Mouse (Mus musculus) cerebellum, postnatal 14 days (tissue): ENCODE measurements around the gene Atl1.

Experiments
- DNase-seq, 2 experiments: peaks; one replicate each; pipeline ENCODE4 v3.0.0; 2021; ENCODE audit warnings: mixed read lengths in 2 of 2

Gene Atl1

GRCm38 (mm10) chr12:69892371-69893251 is at the start of gene Atl1, which contains the start of gene Map4k5:
Gene Atl1, plus strand, starts transcription at chr12:69892614.
Gene Map4k5, minus strand, starts transcription at chr12:69893200.
- peak; percentile 91 to 94 for DNase-seq

- peak in 1 of 2 experiments; percentile 13 for DNase-seq
Measured at GRCm38 (mm10) chr12:69843531-69844445, 48.6 kb upstream of the Atl1 start.

- no peak for DNase-seq
Measured at GRCm38 (mm10) chr12:69845722-69846121, 46.7 kb upstream of the Atl1 start.

GRCm38 (mm10) chr12:69846499-69846898 is 45.9 kb upstream of the Atl1 start:
- no peak for DNase-seq

- no peak for DNase-seq
Measured at GRCm38 (mm10) chr12:69848083-69848878, 44.1 kb upstream of the Atl1 start.

- no peak for DNase-seq
Measured at GRCm38 (mm10) chr12:69852288-69852687, 40.1 kb upstream of the Atl1 start.

GRCm38 (mm10) chr12:69853387-69853786 is 39.0 kb upstream of the Atl1 start:
- DNase-seq = no peak

GRCm38 (mm10) chr12:69853942-69854341 is 38.5 kb upstream of the Atl1 start:
- DNase-seq = no peak

GRCm38 (mm10) chr12:69855641-69856300 is 36.6 kb upstream of the Atl1 start:
- DNase-seq = no peak

- DNase-seq = no peak
Measured at GRCm38 (mm10) chr12:69856398-69856797, 36.0 kb upstream of the Atl1 start.

GRCm38 (mm10) chr12:69857597-69857996 is 34.8 kb upstream of the Atl1 start:
- no peak for DNase-seq

GRCm38 (mm10) chr12:69858847-69859246 is 33.6 kb upstream of the Atl1 start:
- no peak for DNase-seq

- DNase-seq = no peak
Measured at GRCm38 (mm10) chr12:69863505-69863904, 28.9 kb upstream of the Atl1 start.

GRCm38 (mm10) chr12:69864164-69864692 is 28.2 kb upstream of the Atl1 start:
- DNase-seq = no peak

- no peak for DNase-seq
Measured at GRCm38 (mm10) chr12:69867338-69867737, 25.1 kb upstream of the Atl1 start.

GRCm38 (mm10) chr12:69871632-69872031 is 20.8 kb upstream of the Atl1 start:
- no peak for DNase-seq

GRCm38 (mm10) chr12:69877842-69878363 is 14.5 kb upstream of the Atl1 start:
- peak in 1 of 2 experiments; percentile 22 for DNase-seq

- no peak for DNase-seq
Measured at GRCm38 (mm10) chr12:69879172-69879665, 13.2 kb upstream of the Atl1 start.

GRCm38 (mm10) chr12:69879739-69880138 is 12.7 kb upstream of the Atl1 start:
- DNase-seq = no peak

- DNase-seq = no peak
Measured at GRCm38 (mm10) chr12:69881198-69881905, 11.1 kb upstream of the Atl1 start.

GRCm38 (mm10) chr12:69884053-69884452 is 8.4 kb upstream of the Atl1 start:
- no peak for DNase-seq
